Mouse (Mus musculus): ENCODE data around the gene Ndufa3. TPM values are rescaled to one million over a fixed set of nuclear protein-coding genes. Genes with fewer than 3 reads are reported as not detected.
"Not testable (repeated sequence)": the region's sequence is repeated elsewhere in the genome, so short reads cannot be mapped to it uniquely, and the experiment has no call there.

The Ndufa3 gene
- total RNA-seq (2014; rRNA removed) (191 and 258 TPM in 2 replicates), polyA plus RNA-seq (2015; fragmentation: Nextera tagmentation; extraction: Ambion mirVana) (464 and 597 TPM in 2 replicates)

DNA sequence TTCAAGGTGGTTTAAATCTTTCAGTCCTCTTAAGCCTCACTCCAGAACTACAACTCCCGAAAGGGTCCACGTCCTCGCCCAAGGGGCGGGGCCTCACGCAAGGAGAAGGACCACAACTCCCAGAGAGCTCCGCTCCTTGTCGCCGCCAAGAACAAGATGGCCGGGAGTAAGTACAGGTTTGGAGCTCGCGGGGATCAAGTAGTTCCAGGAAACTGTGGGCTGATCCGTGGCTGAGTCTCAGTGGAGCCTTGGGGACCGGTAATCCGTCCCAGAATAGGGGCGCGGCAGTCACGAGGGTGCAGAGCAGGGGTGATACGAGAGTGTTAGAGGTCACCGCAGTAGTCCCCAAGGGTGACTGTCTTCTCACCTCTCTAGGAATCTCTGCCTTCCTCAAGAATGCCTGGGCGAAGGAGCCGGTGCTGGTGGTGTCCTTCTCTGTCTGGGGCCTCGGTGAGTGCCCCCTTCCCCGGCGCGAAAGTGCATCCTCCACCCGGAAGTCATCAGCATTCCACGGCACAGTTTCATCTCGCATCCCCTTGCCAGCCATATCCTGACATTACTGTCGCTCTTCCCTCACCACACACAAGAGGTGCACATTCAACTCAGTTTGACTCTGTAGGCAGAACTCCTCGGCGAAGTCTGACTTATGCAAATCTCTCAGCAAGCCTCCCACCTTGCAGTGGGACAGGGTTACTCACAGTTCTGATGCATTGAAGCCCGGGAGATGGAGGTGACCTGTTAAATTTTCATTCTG, at the start of gene Ndufa3:
Gene Ndufa3, plus strand, starts transcription at position 132 of the 754 bp plus-strand sequence.
- H3K4me2 ChIP-seq (ENCODE audit: low read depth) = peak within 1 kb of the TSS; percentile 79
- peak within 1 kb of the TSS; percentile 87 for H3K9ac ChIP-seq
- ATAC-seq (peak; percentile 99), DNase-seq (peak; percentile 96)
- H3K27ac ChIP-seq (ENCODE audit: low read depth, low read length) = peak within 1 kb of the TSS; percentile 77
- no peaks in the 10 kb centered on the region for H3K27me3 ChIP-seq (ENCODE audit: insufficient read depth, low read length)
- no peak for TF ChIP-seq CTCF (IDR thresholded peaks at IDR 0.05; ENCODE audit: low read depth)
- peaks cover 4% of the 10 kb centered on the region; the same call in 1 of the 2 replicates for H3K4me1 ChIP-seq (ENCODE audit: insufficient read depth)
- 3% methylated on average over 32 of the region's 32 CpGs for WGBS
- peak within 1 kb of the TSS; percentile 74 for H3K4me3 ChIP-seq (ENCODE audit: low read depth, low read length)
- H3K36me3 ChIP-seq (ENCODE audit: insufficient read depth) = peaks cover 27% of the 10 kb centered on the region
- no peaks in the 10 kb centered on the region for H3K9me3 ChIP-seq (ENCODE audit: low read length)

- DNase-seq (no peak), ATAC-seq (no peak)
- WGBS = 67% methylated on average over 6 of the region's 6 CpGs
- Histone ChIP-seq H3K9me3 (ENCODE audit: low read length) (no peaks in the 10 kb centered on the region), H3K4me1 (ENCODE audit: insufficient read depth) (no peaks in the 10 kb centered on the region), H3K4me2 (ENCODE audit: low read depth) (no peak overlapping the region), H3K27me3 (ENCODE audit: insufficient read depth, low read length) (no peaks in the 10 kb centered on the region), H3K9ac (no peak overlapping the region), H3K4me3 (ENCODE audit: low read depth, low read length) (no peak overlapping the region), H3K27ac (ENCODE audit: low read depth, low read length) (no peak overlapping the region), H3K36me3 (ENCODE audit: insufficient read depth) (no peaks in the 10 kb centered on the region)
- TF ChIP-seq CTCF (IDR thresholded peaks at IDR 0.05; ENCODE audit: low read depth) = no peak
Measured at GRCm38 (mm10) chr7:3569725-3570124, 47.4 kb upstream of the Ndufa3 start.

DNA sequence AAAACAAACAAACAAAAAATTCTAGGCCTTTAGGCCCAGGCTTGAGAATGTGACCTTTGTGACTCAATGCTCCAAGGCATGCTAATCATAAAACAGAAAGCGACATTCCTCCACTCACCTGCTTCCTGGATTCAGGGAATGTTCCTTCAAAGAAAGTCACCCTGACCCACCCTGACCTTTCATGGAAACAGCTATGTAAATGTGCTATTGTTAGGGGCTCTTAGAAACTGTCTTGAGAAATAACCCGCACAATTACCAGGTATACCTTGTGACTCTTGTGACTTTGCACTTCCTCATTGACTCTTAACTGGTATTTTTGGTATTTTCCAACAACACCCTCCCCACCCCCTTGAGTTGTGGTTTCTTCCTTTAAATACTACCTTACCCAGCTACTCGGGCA, 46.6 kb upstream of the Ndufa3 start:
- H3K4me1 ChIP-seq (ENCODE audit: insufficient read depth); H3K27ac ChIP-seq (ENCODE audit: low read depth, low read length); H3K9me3 ChIP-seq (ENCODE audit: low read length); H3K9ac ChIP-seq; H3K27me3 ChIP-seq (ENCODE audit: insufficient read depth, low read length); H3K36me3 ChIP-seq (ENCODE audit: insufficient read depth); H3K4me2 ChIP-seq (ENCODE audit: low read depth); DNase-seq; H3K4me3 ChIP-seq (ENCODE audit: low read depth, low read length); ATAC-seq: not testable (repeated sequence)
- 96% methylated on average over 3 of the region's 3 CpGs for WGBS

GRCm38 (mm10) chr7:3571847-3572246, 45.3 kb upstream of the Ndufa3 start:
- Histone ChIP-seq H3K9ac (no peak overlapping the region), H3K27ac (ENCODE audit: low read depth, low read length) (no peak overlapping the region), H3K4me2 (ENCODE audit: low read depth) (no peak overlapping the region), H3K4me3 (ENCODE audit: low read depth, low read length) (no peak overlapping the region), H3K36me3 (ENCODE audit: insufficient read depth) (no peaks in the 10 kb centered on the region), H3K4me1 (ENCODE audit: insufficient read depth) (no peaks in the 10 kb centered on the region), H3K27me3 (ENCODE audit: insufficient read depth, low read length) (no peaks in the 10 kb centered on the region), H3K9me3 (ENCODE audit: low read length) (no peaks in the 10 kb centered on the region)
- 69% methylated on average over 1 of the region's 1 CpGs for WGBS
- ATAC-seq (no peak), DNase-seq (no peak)
- TF ChIP-seq CTCF (IDR thresholded peaks at IDR 0.05; ENCODE audit: low read depth) = no peak

GRCm38 (mm10) chr7:3574216-3574615, 43.0 kb upstream of the Ndufa3 start:
- no peaks in the 10 kb centered on the region for H3K27me3 ChIP-seq (ENCODE audit: insufficient read depth, low read length)
- TF ChIP-seq CTCF (IDR thresholded peaks at IDR 0.05; ENCODE audit: low read depth) = peak; percentile 33
- H3K9me3 ChIP-seq (ENCODE audit: low read length) = no peaks in the 10 kb centered on the region
- WGBS = 59% methylated on average over 5 of the region's 5 CpGs
- no peak overlapping the region for H3K4me2 ChIP-seq (ENCODE audit: low read depth)
- no peak overlapping the region for H3K4me3 ChIP-seq (ENCODE audit: low read depth, low read length)
- H3K27ac ChIP-seq (ENCODE audit: low read depth, low read length) = no peak overlapping the region
- DNase-seq (peak; percentile 10), ATAC-seq (no peak)
- no peak overlapping the region for H3K9ac ChIP-seq
- H3K36me3 ChIP-seq (ENCODE audit: insufficient read depth) = no peaks in the 10 kb centered on the region
- no peaks in the 10 kb centered on the region for H3K4me1 ChIP-seq (ENCODE audit: insufficient read depth)

DNA sequence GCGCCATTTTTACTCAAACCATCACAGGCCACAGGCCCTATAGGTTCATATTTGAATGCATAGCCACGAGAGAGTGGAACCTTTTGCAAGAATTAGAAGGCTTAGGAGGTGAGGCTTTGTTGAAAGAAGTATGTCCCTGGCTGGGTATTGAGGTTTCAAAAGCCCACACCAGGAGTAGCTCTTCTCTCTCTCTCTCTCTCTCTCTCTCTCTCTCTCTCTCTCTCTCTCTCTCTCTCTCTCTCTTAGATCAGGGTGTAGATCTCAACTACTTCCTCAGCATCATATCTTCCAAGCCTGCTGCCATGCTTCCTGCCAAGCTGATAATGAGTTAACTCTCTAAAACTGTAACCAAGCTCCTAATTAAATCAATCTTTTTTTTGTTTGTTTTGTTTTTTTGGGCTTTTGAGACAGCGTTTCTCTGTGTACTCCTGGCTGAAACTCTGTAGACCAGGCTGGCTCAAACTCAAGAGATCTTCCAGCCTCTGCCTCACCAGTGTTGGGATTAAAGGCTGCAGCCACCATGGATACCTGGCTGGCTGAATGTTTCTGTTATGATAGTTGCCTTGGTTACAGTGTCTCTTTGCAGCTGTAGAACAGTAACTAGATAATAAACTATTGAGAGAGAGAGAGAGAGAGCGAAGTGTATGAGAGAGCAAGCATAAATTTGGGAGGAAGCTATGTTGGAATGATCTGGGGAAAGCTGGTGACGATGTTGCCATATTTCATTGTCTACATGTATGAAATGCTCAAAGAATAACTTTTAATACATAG, 40.6 kb upstream of the Ndufa3 start:
- TF ChIP-seq CTCF (IDR thresholded peaks at IDR 0.05; ENCODE audit: low read depth) = no peak
- DNase-seq = no peak
- Histone ChIP-seq H3K27ac (ENCODE audit: low read depth, low read length) (no peak overlapping the region), H3K36me3 (ENCODE audit: insufficient read depth) (no peaks in the 10 kb centered on the region), H3K4me1 (ENCODE audit: insufficient read depth) (no peaks in the 10 kb centered on the region), H3K9ac (no peak overlapping the region), H3K27me3 (ENCODE audit: insufficient read depth, low read length) (no peaks in the 10 kb centered on the region), H3K4me2 (ENCODE audit: low read depth) (no peak overlapping the region), H3K4me3 (ENCODE audit: low read depth, low read length) (no peak overlapping the region), H3K9me3 (ENCODE audit: low read length) (no peaks in the 10 kb centered on the region)
- ATAC-seq = no peak
- WGBS = 71% methylated on average over 5 of the region's 5 CpGs

GRCm38 (mm10) chr7:3578196-3578595, 39.0 kb upstream of the Ndufa3 start:
- Histone ChIP-seq H3K27ac (ENCODE audit: low read depth, low read length) (no peak overlapping the region), H3K4me1 (ENCODE audit: insufficient read depth) (no peaks in the 10 kb centered on the region), H3K9ac (no peak overlapping the region), H3K4me2 (ENCODE audit: low read depth) (no peak overlapping the region), H3K27me3 (ENCODE audit: insufficient read depth, low read length) (no peaks in the 10 kb centered on the region), H3K4me3 (ENCODE audit: low read depth, low read length) (no peak overlapping the region), H3K36me3 (ENCODE audit: insufficient read depth) (no peaks in the 10 kb centered on the region), H3K9me3 (ENCODE audit: low read length) (no peaks in the 10 kb centered on the region)
- no peak for TF ChIP-seq CTCF (IDR thresholded peaks at IDR 0.05; ENCODE audit: low read depth)
- ATAC-seq (no peak), DNase-seq (no peak)
- 76% methylated on average over 2 of the region's 2 CpGs for WGBS
